Mouse (Mus musculus) ES-E14 (cell line): ENCODE data around the gene Fat4.

ENCODE experiments used
- MAFK ChIP-seq: IDR thresholded peaks from 2 replicates; pipeline ENCODE4 v1.6.1; 2014; ENCODE audit warnings: mild to moderate bottlenecking, low read depth, low read length, inconsistent platforms; ENCODE audit not compliant: insufficient read depth
- ZC3H11A ChIP-seq: IDR thresholded peaks from 2 replicates; pipeline ENCODE4 v1.6.1; 2012; ENCODE audit warnings: low read depth, mild to moderate bottlenecking, inconsistent platforms, low read length, borderline replicate concordance
- ZNF384 ChIP-seq: IDR thresholded peaks from 2 replicates; pipeline ENCODE4 v1.6.1; 2012; ENCODE audit warnings: low read depth, low read length, inconsistent platforms

DNA sequence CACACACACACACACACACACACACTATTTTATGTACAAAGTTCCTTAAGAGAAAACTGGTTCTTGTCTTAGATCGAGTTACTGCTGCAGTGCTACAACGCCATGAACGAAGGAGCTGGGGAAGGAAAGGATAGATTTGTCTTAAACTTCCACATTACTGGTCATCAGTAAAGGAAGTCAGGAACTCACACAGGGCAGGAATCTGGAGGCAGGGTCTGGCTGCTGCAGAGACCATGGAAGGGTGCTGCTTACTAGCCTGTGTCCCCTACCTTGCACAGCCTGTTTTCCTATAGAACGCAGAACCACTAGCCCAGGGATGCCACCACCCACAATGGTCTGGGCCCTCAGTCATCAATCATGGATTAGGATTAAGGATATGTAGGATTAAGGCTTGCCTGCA, 10.0 kb upstream of the Fat4 start:
- TF ChIP-seq ZNF384 (no peak), MAFK (no peak), ZC3H11A (no peak)
